Mouse (Mus musculus) common myeloid progenitor, adult 5-6 weeks (primary cell): Measurements from ENCODE around the gene Camk1d. TPM values are rescaled to one million over a fixed set of nuclear protein-coding genes. Genes with fewer than 3 reads are reported as not detected.
"Not testable (repeated sequence)": the region's sequence is repeated elsewhere in the genome, so short reads cannot be mapped to it uniquely, and the experiment has no call there.

Experiments used
- ATAC-seq: replicated peaks from 2 replicates; pipeline ENCODE4 v1.8.0; 2016; ENCODE audit warnings: low read depth, mild to moderate bottlenecking, moderate TSS enrichment, inconsistent platforms; ENCODE audit not compliant: poor library complexity, severe bottlenecking
- total RNA-seq: library from RNA; stranded (forward); fragments of 200-1000, 187-1606 nt; gene quantifications from 2 replicates; pipeline ENCODE4 v1.2.3, GENCODE M21; 2017

Camk1d gene
- total RNA-seq, 1 experiment from 2014 or later: 9.1 TPM

DNA sequence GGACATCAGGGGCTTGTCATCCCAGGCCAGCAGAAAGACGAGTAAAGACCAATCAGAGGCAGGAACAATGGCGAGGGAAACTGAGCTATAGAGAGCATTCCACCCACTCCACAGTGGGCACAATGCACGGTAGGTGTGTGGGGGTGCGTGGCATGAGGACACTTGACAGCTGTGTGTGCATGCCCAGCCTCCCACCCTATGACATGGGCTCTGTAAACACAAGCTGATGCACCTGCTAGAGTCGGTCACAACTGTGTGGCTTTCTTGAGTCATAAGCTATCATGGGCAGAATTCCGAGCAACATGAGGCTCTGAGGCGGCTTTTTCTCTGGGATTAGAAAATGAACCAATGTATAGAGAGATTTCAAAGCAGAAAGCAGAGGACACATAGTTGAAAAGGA, 333.3 kb downstream of the Camk1d start:
- no peak for ATAC-seq

DNA sequence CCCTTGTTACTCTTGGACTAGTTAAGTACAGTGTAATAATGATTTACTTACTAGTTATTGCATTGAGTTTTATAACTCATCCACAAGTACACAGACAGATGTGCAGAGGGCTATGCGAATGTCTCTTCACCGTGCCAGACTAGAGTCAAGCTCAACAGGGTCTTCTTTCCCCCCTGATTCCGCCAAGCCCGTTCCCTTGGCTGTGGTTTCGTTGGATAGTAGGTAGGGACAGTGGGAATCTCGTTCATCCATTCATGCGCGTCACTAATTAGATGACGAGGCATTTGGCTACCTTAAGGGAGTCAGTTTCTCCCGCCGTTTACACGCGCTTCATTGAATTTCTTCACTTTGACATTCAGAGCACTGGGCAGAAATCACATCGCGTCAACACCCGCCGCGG, 335.4 kb downstream of the Camk1d start:
- not testable (repeated sequence) for ATAC-seq

DNA sequence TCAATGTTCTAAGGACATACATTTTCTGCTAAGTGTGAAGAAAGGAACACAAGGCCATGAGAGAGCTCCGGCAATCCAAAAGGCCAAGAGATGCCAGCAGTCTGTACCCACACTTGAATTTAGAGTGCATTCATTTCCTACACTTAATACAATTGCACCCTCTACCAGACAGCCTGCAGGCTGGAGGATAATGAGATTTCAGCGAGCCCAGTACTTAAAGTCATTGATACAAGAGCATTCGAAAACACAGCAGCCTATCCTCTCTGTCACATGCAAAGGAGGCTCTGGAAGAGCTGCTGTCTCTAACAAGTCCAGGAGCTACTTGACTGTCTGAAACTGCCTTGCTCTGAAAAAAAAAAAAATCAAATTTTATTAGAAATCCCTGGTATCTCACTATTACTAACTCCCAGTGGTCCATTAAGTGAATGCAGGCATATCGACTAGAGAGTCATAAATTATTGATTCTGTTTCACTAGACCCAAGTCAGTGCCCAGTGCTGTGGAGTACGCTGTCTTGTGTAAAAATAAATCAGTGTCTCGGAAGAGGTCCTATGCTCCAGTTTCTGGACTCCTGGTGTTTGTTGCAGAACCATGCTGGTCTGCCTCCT, 336.1 kb downstream of the Camk1d start:
- ATAC-seq: no peak

DNA sequence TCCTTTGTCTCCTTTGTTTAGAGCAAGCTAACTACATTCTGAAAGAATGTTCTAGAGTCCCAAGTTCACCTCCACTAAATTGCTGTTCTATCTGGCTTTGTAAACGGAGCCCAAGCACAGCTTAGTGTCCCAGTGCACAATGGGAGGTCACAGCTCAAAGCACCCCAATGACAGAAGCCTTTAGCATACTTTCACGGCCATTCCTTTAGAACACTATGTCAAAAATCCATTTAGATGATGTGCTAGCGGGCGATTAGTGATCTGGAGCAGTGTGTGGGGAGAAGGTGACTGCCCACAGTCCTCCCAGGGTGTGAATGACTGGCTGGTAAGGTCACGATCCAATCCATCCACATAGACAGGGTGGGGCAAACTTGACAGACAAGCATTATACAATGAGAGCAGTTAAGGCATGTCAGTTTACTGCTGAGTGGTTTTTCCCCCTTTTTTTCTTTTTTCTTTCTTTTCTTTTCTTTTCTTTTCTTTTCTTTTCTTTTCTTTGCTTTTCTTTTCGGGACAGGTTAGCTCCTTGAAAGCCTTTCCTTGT, 341.4 kb downstream of the Camk1d start:
- ATAC-seq: no peak

DNA sequence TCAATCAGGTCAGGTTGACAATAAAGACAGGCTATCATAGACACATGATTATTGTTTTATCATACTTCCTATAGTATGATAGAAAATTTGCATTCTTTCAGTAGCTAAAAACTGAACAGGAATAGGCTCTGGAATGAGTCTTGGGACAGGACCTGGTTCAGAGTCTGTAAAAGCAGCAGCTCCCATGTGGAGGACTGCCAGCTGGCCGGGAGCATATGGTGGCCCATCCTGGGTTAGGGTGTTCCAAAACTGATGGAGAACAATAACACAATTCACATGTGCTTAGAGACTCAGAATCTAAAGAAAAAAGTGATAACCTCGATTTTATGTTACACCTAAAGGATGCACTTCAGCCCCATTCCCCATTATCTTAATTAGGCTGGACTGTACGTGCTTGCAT, 343.0 kb downstream of the Camk1d start:
- no peak for ATAC-seq

DNA sequence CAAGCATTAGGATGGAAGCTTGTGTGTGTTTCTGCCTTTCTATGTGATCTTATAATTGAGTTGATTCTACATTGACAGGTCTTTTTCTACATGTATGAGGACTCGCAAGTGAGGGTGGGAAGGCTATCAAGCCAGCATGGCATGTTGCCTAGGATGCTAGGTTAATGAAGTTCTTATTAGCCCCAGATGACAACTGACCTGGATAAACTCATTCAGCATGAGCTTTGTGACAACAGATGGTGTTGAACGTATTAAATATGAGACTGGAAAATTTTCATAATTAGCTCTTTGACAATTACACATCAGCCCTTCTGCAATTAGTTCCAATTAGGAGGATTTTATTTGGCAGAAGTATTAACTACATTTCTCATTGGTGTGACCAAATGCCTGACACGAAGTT, 343.7 kb downstream of the Camk1d start:
- ATAC-seq: no peak

DNA sequence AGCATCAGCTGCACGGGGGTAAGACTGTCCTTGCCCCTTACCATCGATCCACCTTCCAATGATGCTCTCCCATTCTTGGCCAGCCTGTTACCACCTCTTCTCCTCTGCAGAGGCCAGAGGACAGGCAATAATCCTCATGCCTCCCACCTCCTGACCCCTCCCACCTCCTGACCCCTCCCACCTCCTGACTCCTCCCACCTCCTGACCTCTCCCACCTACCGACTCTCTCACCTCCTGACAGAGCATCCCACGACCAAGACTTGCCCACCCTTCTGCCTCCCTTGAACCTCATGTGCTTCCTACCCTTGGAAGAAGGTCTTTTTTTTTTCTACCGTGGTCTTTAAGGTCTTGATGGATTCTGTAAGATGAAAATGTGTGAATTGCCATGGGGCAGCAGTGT, 350.5 kb downstream of the Camk1d start:
- ATAC-seq: no peak

DNA sequence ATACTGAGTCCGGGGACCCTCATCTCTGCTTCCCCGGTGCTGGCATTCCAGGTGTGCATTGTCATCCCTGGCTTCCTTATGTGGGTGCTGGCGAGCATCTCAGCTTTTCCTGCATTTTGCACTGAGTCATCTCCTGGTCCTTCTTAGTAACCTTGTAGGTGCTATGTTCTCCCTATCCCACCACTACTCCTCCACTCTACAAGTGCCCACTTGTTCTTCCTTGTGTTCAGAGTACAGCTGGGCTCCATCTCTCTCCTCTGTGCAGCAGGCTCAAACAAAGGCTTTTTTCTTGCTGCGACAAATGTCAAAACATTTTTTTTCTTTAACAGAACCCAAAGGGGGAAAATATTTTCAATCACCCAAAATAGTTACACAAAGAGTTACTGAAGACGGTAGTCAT, 356.3 kb downstream of the Camk1d start:
- no peak for ATAC-seq

DNA sequence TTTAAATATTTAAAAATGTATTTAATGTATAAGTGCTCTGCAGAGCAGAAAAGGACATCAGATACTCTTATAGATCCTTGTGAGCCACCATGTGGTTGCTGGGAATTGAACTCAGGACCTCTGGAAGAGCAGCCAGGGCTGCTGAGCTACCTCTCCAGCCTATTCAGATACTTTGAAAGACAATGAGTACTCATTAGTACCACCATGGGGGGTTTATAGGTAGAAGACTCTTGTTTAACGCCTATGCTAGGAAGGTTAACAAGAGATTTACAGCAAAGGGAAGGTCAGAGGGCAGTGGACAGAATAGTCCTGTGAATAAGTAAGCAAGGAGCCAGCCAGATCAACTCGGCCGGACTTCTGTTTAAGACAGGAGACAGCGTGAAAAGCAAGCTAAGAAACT, 357.3 kb downstream of the Camk1d start:
- no peak for ATAC-seq

DNA sequence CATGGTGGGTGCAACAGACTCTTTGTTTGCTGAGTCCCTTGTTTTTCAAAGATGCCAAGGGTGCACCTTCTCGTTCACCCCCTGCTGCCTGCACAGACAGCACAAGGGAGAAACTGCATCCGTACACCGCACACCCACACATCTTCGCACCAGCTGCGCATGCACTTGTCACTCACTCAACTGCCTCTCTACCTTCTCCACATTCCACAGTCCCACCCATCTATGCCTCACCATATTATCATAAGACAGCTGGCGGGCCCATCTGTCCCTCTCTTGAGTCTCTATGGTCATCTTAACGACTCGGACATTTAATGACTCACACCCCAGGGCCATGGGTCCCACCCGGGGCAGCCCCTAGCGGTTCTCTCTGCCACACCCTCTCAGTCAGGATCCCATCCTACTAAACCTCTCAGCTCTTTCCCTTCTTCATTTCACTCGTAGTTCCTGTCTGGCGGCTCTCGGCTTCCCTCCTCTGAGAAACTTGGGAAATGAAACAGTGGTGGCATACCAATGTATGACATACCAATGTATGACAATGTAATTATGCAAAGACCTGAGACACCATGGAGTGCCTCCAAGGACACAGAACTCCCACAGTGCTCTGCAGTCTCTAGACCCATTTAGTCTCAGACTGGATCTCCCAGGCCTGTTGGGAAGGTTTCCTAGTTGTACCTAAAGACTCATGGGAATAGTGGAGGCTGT, 361.3 kb downstream of the Camk1d start:
- no peak for ATAC-seq

DNA sequence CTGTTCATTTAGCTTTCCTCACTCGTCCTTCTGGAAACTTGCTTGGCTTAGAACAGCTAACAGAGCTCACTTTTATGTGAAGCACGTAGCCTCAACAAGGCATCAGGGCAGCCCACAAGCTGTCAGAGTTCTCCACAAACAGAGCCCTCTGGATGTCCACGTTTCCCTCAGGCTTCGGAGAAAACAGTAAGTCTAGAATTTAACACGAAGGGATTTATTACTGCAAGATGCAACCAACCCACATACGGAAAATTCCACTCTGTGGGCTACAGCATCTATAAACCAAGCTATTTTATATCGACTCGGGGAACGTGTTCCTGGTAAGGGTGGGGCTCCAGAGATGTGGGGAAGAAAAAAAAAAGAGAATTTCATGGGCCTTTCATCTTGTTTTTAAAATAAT, 369.0 kb downstream of the Camk1d start:
- no peak for ATAC-seq

DNA sequence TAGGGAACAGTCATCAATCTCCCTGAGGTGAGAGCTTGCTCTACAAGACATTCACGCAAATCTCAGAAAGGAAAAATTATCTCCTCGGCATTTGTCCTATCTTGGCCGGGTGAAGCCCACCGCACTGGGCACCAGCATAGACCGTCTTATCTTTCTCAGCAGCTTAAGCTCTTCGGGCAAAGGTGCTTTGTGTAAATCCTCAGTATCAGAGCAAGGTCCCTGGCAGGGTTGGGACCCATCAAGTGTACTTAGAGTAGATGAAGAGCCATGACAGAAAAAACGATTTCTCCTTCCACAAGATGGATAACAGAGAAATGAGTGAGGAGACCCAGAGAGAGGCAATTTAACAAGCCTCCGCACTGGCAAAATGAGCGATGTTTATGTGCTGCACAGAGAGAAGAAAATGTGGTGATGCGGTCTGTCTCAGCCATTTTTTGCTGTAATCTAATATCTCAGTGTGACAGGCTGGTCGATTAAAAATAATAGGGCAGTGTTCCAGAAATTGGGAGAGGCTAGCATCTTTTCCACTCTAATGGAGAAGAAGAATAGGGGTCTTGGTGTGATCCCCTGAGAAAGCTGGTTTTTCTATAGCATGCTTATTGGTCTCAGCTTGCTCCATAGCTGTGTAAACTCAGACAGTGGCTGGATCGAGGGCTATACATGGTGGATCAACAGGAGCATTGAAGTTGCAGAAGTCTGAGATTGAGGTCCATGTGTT, 386.6 kb downstream of the Camk1d start:
- no peak for ATAC-seq

DNA sequence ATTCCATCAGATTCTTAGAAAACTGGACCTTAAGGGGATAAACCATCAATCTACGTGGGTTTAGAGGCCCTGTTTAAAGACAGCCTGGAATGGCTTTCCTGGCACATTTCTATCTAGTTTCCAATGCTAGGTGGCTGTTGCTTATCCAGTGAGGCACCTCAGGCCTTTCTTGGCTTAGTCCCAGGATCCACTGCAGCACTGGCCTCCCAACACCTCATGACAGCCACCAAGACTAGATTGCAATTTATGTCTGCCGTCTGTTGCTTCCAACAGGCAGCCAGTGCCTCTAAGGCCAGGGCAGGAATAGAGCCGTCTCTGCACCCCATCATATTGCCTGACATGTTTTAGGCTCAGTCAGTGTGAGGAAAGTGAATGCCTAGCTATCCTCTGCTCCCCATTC, 389.5 kb downstream of the Camk1d start:
- no peak for ATAC-seq

DNA sequence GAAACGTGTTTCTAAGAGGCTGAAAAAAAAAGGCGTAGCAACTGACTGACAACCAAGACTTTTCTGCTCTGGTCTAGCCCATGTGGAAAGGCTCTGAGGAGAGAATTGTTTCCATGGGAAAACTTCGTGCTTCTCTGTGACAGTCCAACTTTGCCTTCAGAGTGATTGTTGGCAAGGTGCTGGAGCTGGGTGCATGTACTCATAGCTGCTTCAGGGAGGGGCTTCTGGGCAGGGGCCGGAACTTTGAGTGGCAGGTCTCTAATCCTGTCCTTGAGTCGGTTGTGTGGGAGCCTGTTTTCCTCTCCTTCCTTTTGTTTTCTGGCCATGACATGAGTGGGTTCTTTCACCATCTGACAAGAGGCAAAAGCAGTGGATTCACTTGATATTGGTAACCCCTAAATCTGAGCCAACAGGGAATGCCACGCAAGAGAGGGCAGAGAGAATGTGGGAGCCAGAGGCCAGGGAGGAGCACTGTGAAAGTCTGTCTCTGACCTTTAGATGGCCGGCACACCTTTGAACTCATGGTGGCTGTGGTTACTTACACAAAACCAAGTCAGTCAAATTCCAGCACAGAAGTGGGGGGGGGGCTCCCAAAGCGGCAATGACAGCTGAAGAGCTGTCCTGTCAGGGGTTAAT, 392.5 kb downstream of the Camk1d start:
- ATAC-seq: no peak

DNA sequence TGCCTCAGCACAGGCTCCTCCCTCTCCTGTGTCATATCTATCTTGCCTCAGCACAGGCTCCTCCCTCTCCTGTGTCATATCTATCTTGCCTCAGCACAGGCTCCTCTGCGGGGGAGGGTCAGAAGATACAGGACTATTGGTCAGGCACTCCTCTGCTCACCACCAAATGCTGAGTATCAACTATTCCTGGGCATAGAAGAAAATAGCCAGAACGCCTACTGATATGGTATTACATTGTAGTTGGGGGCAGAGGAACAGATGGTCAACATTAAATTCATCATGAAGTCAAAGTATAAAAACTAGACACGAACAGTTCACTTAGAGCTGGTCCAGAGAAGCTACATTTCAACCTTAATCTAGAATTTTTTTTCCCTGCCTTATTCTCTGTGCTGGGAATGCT, 395.2 kb downstream of the Camk1d start:
- ATAC-seq: no peak

DNA sequence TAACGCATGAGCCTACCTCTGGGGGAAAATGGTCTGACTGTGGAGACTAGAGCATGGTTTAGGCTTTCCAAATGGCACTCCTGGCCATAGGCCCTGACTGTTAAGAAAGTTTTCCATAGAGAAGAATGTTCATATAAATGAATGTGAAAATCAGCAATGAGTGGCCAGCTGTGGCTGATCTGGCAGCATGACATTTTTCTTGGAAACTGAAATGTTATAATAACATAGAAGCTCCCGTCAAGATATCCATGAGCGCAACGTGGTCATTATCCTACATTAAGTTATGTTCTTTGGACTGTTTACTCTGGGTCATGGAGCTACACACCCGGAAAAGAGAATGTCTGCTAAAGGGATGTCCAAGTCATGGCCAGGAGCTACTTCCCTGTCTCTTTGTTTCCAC, 397.6 kb downstream of the Camk1d start:
- ATAC-seq: no peak

DNA sequence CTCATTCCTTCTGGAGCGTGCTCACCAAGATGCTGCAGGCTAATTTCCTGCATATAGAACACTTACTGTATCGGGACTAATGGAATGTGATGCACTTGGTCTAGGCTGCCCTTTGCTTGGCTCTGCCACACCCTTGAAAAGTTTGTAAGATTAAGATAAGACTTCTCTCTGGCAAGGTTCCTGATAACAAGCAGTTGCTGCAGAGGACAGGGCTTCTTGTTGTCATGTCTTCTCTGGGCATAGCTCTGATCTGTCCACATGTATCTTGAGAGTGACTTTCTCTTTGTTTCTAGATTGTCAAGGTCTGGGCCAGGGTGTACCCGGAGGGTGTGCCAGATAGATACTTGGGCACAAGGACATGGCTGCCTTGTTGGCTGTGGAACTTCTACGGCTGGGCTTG, 398.1 kb downstream of the Camk1d start:
- ATAC-seq: no peak

DNA sequence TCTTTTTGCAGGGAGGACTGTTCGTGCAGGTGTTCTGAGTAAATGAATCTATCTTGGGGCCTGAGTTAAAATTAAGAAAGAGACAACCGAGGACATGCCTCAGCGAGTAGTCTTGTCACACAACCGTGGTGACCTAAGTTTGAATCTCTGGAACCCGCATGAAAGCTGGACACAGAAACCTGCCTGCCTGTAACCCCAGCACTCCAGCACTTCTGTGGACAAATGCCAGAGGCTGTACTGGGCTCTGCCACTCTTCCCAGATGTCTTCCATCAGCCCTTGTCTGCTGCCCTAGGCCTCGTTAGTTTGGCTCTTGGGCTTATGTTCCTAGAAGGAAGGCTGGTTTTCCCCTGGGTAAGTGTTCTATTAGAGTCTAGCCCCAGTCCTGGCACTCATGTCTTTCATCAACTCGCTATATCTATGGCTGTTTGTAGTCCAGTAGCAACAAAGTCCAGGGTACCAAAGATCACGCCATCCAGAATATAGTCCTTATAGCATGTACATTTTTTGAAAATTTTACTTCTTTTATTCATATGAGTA, 399.0 kb downstream of the Camk1d start:
- ATAC-seq: no peak

DNA sequence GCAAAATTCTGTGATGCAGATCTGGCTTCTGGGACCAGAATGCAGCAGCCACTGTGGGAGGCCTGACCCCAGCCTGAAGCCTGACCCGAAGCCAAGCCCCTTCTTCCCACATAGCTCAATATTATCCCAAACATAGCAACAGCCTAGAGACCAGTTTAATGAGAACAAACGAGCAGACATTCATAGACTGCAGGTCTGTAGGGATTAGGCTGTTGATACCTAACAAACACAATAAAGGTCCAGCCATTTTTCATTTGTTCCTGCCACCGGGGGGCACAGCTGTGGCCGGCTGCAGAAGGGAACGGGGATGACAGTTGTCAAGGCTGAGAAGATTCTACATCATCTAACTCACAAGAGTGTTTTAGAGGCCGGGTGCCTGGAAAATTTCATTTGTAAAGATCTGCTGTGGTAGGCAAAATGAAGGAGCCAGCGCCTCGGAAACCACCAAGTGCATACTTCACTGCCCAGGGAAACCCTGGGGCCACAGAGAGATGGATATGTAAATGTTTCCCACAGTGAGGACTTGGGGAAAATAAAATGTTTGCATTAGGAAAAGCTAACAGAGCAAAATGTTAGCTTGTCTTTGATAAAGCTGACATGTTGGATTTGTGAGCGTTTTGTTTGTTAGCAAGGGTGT, 399.7 kb downstream of the Camk1d start:
- no peak for ATAC-seq

DNA sequence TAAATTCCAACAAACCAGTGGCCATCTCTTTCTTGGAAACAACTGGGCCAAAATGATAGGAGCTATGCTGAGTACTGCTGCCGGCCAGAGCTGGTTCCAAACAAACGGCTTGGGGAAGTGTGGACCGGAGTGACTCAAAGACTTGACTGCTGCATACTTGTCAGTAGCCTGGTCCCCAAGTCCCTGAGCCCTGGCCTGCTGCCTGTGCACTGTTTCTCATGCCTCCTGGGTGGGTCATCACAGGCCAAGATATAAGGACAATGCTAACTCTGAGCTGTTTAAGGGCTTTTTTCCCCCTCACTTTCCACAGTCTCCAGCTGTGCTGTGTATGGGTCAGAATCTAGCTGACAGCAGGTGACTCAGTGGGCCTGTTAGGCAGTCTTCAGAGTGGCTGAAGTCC, 409.2 kb downstream of the Camk1d start:
- no peak for ATAC-seq
